Mouse (Mus musculus) monocyte, adult 5-6 weeks (primary cell): ENCODE results near the gene Zbtb1. TPM values are rescaled to one million over a fixed set of nuclear protein-coding genes. Genes with fewer than 3 reads are reported as not detected.

Source experiments
- ATAC-seq: fragments of 153-309, 156-312 bp; replicated peaks from 2 replicates; pipeline ENCODE4 v1.8.0; 2017; ENCODE audit warnings: mild to moderate bottlenecking; ENCODE audit not compliant: low TSS enrichment, insufficient number of reproducible peaks, severe bottlenecking, poor library complexity, low FRiP score
- total RNA-seq: library from RNA; stranded (forward); fragments of 200-1000, 200-491, 200-594 nt; gene quantifications from 3 replicates; pipeline ENCODE4 v1.2.3, GENCODE M21; 2017

The Zbtb1 gene
- total RNA-seq, 1 experiment from 2014 or later: 22.9 TPM

DNA sequence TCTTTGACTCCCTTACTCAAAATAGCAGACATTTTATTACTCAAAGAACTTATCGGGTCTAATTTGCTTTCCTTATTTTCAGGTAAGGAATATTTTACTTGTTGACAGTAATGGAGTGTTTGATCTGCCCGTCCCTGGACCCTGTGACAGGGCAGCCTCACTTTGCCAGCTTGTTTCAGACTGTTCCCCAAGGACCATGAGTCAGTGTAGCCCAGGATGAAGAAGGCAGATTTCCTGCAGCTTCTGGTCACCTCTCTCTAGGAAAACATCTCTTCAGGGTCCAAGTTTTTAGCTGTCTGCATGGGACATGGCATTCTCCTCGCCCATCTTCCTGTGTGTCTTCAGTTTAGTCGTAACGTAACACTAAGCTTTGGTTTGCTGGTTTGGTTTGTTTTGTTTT lies 27.2 kb downstream of the Zbtb1 start:
- ATAC-seq: no peak

GRCm38 (mm10) chr12:76401674-76402073 lies 31.6 kb downstream of the Zbtb1 start:
- no peak for ATAC-seq

DNA sequence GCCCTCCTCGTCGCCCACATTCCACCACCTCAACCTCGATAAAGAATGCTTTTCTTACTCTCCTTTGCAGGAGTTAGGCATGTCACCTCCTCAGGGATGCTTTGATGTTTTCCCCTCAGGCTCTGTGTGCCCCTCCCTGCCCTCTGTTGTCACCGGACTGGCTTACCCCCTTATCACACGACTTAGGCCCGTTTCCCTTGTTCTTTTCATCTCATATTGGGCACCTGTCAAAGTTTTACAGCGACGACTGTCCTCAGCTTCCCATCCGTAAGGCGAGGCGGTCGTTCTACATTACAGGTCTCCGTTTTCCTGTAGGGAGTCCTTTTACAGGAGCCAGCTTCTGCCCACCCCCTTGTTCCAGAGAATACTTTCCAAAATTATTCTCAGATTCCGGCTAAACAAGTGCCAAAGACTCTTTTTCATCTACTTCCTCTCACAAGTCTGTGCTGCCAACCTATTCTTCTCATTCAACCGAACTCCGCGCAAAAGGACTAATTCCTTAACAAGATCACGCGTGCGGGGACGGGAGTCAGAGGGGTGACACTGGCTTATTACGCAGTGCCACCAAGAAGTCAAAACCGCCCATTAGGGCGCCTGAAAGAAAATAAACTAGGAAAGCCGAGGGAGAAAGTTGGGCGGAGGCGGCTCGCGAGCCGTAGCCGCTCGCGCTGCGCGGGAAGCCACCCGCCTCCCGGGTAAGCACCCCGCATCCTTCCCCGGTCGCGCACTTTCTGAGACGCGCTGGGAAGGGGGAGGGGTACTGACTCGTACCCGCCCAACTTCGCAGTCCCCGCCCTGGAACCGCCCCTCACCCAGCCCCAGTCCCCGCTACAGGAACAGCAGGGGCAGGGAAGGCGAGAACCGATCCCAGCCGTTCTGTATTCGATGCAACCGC lies 33.2 kb downstream of the Zbtb1 start:
- ATAC-seq: peak; percentile 42

DNA sequence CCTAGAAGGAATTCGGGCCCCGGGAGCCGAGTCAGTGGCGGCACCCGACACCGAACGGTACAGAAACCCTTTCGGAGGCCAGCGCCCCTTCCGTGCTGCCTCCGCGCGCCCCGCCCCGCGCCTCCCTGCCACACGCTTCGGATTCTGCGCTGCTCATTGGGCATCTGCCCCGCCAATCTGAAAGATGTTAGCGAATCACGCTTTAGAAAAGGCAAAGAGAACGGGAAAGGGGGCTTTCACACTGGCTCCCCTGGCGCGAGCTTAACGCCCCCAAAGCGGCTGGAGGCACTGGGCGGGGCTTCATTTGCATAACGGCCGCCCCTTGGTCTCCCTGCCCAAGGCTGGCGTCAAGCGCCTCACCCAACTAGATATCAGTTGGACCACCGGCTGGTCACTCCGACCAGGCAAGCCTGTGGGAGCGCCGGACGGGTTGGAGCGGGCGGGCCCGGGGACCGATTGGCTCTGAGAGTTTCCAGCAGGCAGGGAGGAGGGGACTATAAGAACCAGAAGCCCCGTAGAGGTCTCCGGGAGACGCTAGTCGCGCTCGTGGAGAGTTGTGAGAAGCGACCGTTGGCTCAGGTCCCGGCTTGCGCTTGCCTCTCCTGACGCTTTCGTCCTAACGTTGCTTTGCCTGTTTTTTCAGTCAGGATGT lies 33.9 kb downstream of the Zbtb1 start, which contains the start of gene Hspa2:
TSS of gene Hspa2 (plus strand) at position 291 of the 652 bp plus-strand sequence.
- ATAC-seq: peak; percentile 89

GRCm38 (mm10) chr12:76404836-76405182 lies 34.7 kb downstream of the Zbtb1 start:
- no peak for ATAC-seq

DNA sequence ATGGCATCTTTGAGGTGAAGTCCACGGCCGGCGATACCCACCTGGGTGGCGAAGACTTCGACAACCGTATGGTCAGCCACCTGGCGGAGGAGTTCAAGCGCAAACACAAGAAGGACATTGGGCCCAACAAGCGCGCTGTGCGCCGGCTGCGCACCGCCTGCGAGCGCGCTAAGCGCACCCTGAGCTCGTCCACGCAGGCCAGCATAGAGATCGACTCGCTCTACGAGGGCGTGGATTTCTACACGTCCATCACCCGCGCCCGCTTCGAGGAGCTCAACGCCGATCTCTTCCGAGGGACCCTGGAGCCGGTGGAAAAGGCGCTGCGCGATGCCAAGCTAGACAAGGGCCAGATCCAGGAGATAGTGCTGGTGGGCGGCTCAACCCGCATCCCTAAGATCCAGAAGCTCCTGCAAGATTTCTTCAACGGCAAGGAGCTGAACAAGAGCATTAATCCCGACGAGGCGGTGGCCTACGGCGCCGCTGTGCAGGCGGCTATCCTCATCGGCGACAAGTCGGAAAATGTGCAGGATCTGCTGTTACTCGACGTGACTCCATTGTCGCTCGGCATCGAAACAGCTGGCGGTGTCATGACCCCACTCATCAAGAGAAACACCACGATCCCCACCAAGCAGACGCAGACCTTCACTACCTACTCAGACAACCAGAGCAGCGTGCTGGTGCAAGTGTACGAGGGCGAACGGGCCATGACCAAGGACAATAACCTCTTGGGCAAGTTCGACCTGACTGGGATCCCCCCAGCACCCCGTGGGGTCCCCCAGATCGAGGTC lies 35.3 kb downstream of the Zbtb1 start:
- no peak for ATAC-seq

- ATAC-seq: no peak
Observed at GRCm38 (mm10) chr12:76405971-76406370, 35.9 kb downstream of the Zbtb1 start.

DNA sequence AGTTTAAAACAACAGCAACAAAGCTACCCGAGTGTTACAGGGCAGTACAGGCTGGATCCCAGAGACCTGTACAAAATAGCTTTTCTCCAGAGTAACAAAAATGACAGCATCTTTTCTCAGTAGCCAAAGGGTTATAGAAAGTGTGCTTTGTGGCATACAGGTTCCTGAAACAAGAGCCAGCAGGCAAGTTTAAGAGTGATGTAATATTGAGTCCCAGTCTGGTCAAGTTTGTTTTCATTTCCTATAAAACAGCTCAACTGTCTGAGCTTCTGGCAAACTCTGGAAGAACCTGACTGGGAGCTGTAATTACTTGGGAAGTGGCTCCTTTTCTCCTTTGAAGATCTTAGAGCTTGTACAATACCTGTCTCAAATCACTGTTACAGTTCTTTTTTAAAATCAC lies 37.1 kb downstream of the Zbtb1 start:
- no peak for ATAC-seq

DNA sequence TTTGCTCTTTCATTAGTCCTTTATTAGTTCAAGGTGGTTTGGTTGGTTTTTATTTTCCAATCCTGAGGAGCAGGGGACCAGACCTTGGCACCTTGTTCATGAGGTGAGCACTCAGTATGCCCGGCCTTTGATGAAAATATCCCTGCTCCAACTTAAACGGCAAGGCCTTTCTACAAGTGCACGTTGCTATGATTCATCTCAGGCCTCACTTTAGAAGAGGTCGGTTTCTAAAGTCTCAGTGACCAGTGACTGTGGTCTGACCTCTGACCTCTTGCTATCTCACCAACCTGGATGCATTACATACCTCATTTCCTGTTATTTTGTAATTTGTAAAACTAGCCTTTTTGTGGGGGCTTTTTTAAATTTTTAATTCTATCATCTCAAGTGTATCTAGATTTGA lies 39.1 kb downstream of the Zbtb1 start:
- ATAC-seq: no peak

DNA sequence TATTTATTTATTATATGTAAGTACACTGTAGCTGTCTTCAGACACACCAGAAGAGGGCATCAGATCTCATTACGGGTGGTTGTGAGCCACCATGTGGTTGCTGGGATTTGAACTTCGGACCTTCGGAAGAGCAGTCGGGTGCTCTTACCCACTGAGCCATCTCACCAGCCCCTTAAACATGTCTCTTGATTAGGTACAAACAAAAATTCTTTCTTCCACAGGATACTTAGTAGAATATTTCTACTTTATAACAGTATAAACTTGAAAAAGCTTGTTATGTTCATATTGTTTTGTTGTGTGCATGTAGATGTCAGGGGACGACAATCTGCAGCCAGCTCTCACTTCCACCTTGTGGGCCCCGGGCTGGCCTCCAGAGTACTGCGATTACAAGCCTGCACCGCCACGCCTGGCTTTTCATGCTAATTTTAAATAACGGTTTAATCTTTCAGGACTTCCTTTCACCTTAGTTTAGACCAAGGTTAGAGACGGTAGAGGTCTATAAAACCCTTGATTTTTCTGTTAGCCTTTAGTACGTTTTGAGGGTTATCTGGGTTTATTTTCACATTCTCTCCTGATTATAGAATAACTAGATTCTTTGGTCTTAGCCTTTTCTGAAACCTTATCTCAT lies 45.4 kb downstream of the Zbtb1 start:
- ATAC-seq: no peak

GRCm38 (mm10) chr12:76417433-76417854 lies 47.4 kb downstream of the Zbtb1 start, which contains the start of gene Ppp1r36:
Ppp1r36 (plus strand) TSS chr12:76417538.
- no peak for ATAC-seq

GRCm38 (mm10) chr12:76418346-76418745 lies 48.3 kb downstream of the Zbtb1 start:
- ATAC-seq: no peak

- ATAC-seq: no peak
Observed at GRCm38 (mm10) chr12:76425256-76425655, 55.2 kb downstream of the Zbtb1 start.

DNA sequence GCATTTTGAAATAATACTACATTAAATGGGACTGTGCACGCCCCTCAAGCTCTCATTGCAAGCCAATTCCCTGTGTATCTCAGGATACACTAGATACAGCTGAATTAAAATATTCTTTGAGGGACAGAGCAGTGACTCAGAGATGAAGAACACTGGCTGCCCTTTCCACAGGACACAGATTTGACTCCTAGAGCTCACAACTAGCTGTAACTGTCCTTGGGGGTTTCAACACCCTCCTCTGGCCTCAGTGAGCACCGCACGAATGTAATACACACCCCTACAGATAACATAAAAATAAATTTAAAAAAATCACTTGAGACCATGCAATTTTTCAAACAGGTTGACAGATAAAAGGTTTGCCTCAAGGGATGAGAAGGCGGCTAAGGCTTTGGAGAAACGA lies 57.5 kb downstream of the Zbtb1 start:
- no peak for ATAC-seq

DNA sequence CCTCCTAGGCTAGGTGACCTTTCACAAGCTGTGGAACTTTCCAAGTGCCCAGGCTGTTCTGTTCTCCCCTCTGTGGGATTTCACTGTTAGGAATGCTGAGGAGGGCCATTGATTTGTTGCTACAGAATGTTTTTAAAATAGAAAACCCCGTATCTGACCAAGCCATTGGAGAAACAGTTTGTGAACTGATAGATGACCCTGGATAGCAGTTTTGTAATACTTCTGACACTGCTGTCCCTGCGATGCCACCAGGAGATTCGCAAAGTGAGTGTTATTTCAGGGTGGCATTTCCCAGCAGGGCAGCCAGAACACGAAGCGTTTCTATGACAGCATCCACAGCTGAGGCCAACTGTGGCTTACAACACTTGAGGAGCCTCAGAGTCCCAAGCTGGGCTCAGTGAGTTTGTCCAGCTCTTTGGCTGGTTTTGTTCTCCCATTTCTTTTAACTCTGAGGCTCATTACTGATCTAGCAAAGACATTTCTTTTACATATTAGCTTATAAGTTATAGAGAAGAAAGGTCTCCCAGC lies 60.9 kb downstream of the Zbtb1 start:
- ATAC-seq: no peak

DNA sequence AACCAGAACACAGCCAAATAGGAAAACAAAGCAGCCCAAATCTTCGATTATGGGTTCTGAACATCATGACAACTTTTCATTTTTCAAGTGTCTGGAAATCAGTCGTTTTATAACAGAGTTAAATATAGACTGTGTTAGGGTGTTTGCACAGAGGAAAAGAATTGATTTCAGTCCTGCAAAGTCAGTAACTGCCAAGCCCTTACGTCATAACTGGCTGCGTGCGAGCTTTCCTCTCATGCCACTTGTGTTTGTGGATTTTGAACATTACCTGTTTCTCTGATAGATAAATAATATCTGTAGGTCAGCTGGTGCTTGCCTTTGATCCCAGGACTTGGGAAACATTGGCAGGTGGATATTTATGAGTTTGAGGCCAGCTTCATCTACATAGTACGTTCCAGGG lies 61.4 kb downstream of the Zbtb1 start:
- no peak for ATAC-seq

DNA sequence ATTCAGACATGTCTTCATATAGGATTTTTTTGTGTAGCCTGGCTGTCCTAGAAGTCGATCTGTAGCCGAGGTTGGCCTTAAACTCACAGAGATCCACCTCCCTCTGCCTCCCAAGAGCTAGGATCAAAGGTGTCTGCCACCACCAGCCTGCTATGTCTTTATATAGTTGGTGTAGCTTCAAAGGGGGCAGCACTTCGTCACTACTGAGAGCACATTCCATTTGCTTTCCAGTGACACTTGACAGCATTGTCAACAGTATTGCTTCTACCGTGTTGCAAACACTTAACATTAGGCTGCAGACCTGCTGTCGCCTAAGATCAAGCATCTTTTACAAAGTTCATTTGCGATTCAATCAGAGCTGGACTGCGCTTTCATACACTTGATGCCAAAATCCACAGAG lies 64.0 kb downstream of the Zbtb1 start:
- ATAC-seq: no peak

GRCm38 (mm10) chr12:76435084-76435483 lies 65.0 kb downstream of the Zbtb1 start:
- no peak for ATAC-seq

GRCm38 (mm10) chr12:76435549-76435948 lies 65.5 kb downstream of the Zbtb1 start:
- no peak for ATAC-seq
